Mouse (Mus musculus): Measurements from ENCODE around the gene Slc15a3. TPM values are rescaled to one million over a fixed set of nuclear protein-coding genes. Genes with fewer than 3 reads are reported as not detected.

Slc15a3 gene
- polyA plus RNA-seq, 1 experiment from 2014 or later = 0.37 TPM

GRCm38 (mm10) chr19:10815871-10816270 is 23.7 kb upstream of the Slc15a3 start:
- Histone ChIP-seq H3K4me3 (ENCODE audit: low read depth, low read length) (no peak overlapping the region), H3K4me1 (replicated peaks; ENCODE audit: control insufficient read depth, insufficient read depth, low read length) (no peaks in the 10 kb centered on the region), H3K27ac (ENCODE audit: low read depth, low read length) (no peak overlapping the region), H3K27me3 (ENCODE audit: control insufficient read depth, insufficient read depth, low read length) (no peaks in the 10 kb centered on the region), H3K9me3 (ENCODE audit: control insufficient read depth, low read length) (no peaks in the 10 kb centered on the region), H3K4me2 (replicated peaks; ENCODE audit: low read depth, low read length) (no peak overlapping the region), H3K36me3 (ENCODE audit: control insufficient read depth, insufficient read depth, low read length) (no peaks in the 10 kb centered on the region), H3K9ac (ENCODE audit: low read depth, low read length) (no peak overlapping the region)
- no peak for ATAC-seq (ENCODE audit: low FRiP score)
- no peak for DNase-seq (ENCODE audit: low spot score)
- WGBS = 83% methylated on average over 6 of the region's 6 CpGs

- H3K9ac ChIP-seq (ENCODE audit: low read depth, low read length) = no peak overlapping the region
- DNase-seq (ENCODE audit: low spot score) (no peak), ATAC-seq (ENCODE audit: low FRiP score) (no peak)
- H3K27ac ChIP-seq (ENCODE audit: low read depth, low read length) = no peak overlapping the region
- H3K9me3 ChIP-seq (ENCODE audit: control insufficient read depth, low read length) = no peaks in the 10 kb centered on the region
- WGBS = 75% methylated on average over 2 of the region's 2 CpGs
- no peak overlapping the region for H3K4me2 ChIP-seq (replicated peaks; ENCODE audit: low read depth, low read length)
- no peaks in the 10 kb centered on the region for H3K27me3 ChIP-seq (ENCODE audit: control insufficient read depth, insufficient read depth, low read length)
- H3K36me3 ChIP-seq (ENCODE audit: control insufficient read depth, insufficient read depth, low read length) = no peaks in the 10 kb centered on the region
- H3K4me3 ChIP-seq (ENCODE audit: low read depth, low read length) = no peak overlapping the region
- no peaks in the 10 kb centered on the region for H3K4me1 ChIP-seq (replicated peaks; ENCODE audit: control insufficient read depth, insufficient read depth, low read length)
These were observed 23.1 kb upstream of the Slc15a3 start for GRCm38 (mm10) chr19:10816462-10816861.

GRCm38 (mm10) chr19:10818217-10818946 is 21.1 kb upstream of the Slc15a3 start:
- no peaks in the 10 kb centered on the region for H3K4me1 ChIP-seq (replicated peaks; ENCODE audit: control insufficient read depth, insufficient read depth, low read length)
- no peak overlapping the region for H3K27ac ChIP-seq (ENCODE audit: low read depth, low read length)
- no peak overlapping the region for H3K9ac ChIP-seq (ENCODE audit: low read depth, low read length)
- no peak overlapping the region for H3K4me3 ChIP-seq (ENCODE audit: low read depth, low read length)
- H3K27me3 ChIP-seq (ENCODE audit: control insufficient read depth, insufficient read depth, low read length) = no peaks in the 10 kb centered on the region
- no peaks in the 10 kb centered on the region for H3K36me3 ChIP-seq (ENCODE audit: control insufficient read depth, insufficient read depth, low read length)
- no peak overlapping the region for H3K4me2 ChIP-seq (replicated peaks; ENCODE audit: low read depth, low read length)
- no peaks in the 10 kb centered on the region for H3K9me3 ChIP-seq (ENCODE audit: control insufficient read depth, low read length)
- no peak for DNase-seq (ENCODE audit: low spot score)
- no peak for ATAC-seq (ENCODE audit: low FRiP score)
- 48% methylated on average over 17 of the region's 17 CpGs for WGBS

- H3K36me3 ChIP-seq (ENCODE audit: control insufficient read depth, insufficient read depth, low read length) = no peaks in the 10 kb centered on the region
- H3K27me3 ChIP-seq (ENCODE audit: control insufficient read depth, insufficient read depth, low read length) = no peaks in the 10 kb centered on the region
- ATAC-seq (ENCODE audit: low FRiP score) = no peak
- no peak overlapping the region for H3K4me2 ChIP-seq (replicated peaks; ENCODE audit: low read depth, low read length)
- DNase-seq (ENCODE audit: low spot score) = no peak
- no peak overlapping the region for H3K27ac ChIP-seq (ENCODE audit: low read depth, low read length)
- no peaks in the 10 kb centered on the region for H3K9me3 ChIP-seq (ENCODE audit: control insufficient read depth, low read length)
- no peak overlapping the region for H3K4me3 ChIP-seq (ENCODE audit: low read depth, low read length)
- no peaks in the 10 kb centered on the region; the same call in 1 of the 2 replicates for H3K4me1 ChIP-seq (replicated peaks; ENCODE audit: control insufficient read depth, insufficient read depth, low read length)
- WGBS = 54% methylated on average over 7 of the region's 7 CpGs
- H3K9ac ChIP-seq (ENCODE audit: low read depth, low read length) = no peak overlapping the region
These were observed 18.2 kb upstream of the Slc15a3 start for GRCm38 (mm10) chr19:10821319-10821718.

GRCm38 (mm10) chr19:10822534-10822933 is 17.0 kb upstream of the Slc15a3 start:
- DNase-seq (ENCODE audit: low spot score) (no peak), ATAC-seq (ENCODE audit: low FRiP score) (no peak)
- Histone ChIP-seq H3K4me3 (ENCODE audit: low read depth, low read length) (no peak overlapping the region), H3K9me3 (ENCODE audit: control insufficient read depth, low read length) (no peaks in the 10 kb centered on the region), H3K27me3 (ENCODE audit: control insufficient read depth, insufficient read depth, low read length) (no peaks in the 10 kb centered on the region), H3K27ac (ENCODE audit: low read depth, low read length) (no peak overlapping the region), H3K9ac (ENCODE audit: low read depth, low read length) (no peak overlapping the region), H3K4me1 (replicated peaks; ENCODE audit: control insufficient read depth, insufficient read depth, low read length) (no peaks in the 10 kb centered on the region; the same call in 1 of the 2 replicates), H3K36me3 (ENCODE audit: control insufficient read depth, insufficient read depth, low read length) (no peaks in the 10 kb centered on the region), H3K4me2 (replicated peaks; ENCODE audit: low read depth, low read length) (no peak overlapping the region)
- 95% methylated on average over 4 of the region's 4 CpGs for WGBS

- Histone ChIP-seq H3K4me3 (ENCODE audit: low read depth, low read length) (no peak overlapping the region), H3K4me1 (replicated peaks; ENCODE audit: control insufficient read depth, insufficient read depth, low read length) (no peaks in the 10 kb centered on the region; the same call in 1 of the 2 replicates), H3K9ac (ENCODE audit: low read depth, low read length) (no peak overlapping the region), H3K36me3 (ENCODE audit: control insufficient read depth, insufficient read depth, low read length) (no peaks in the 10 kb centered on the region), H3K9me3 (ENCODE audit: control insufficient read depth, low read length) (no peaks in the 10 kb centered on the region), H3K27me3 (ENCODE audit: control insufficient read depth, insufficient read depth, low read length) (no peaks in the 10 kb centered on the region), H3K4me2 (replicated peaks; ENCODE audit: low read depth, low read length) (no peak overlapping the region), H3K27ac (ENCODE audit: low read depth, low read length) (no peak overlapping the region)
- DNase-seq (ENCODE audit: low spot score) (no peak), ATAC-seq (ENCODE audit: low FRiP score) (no peak)
- WGBS = 89% methylated on average over 7 of the region's 7 CpGs
These were observed 15.5 kb upstream of the Slc15a3 start for GRCm38 (mm10) chr19:10824061-10824460.

- ATAC-seq (ENCODE audit: low FRiP score) = no peak
- Histone ChIP-seq H3K4me3 (ENCODE audit: low read depth, low read length) (no peak overlapping the region), H3K9ac (ENCODE audit: low read depth, low read length) (no peak overlapping the region), H3K4me2 (replicated peaks; ENCODE audit: low read depth, low read length) (no peak overlapping the region), H3K36me3 (ENCODE audit: control insufficient read depth, insufficient read depth, low read length) (no peaks in the 10 kb centered on the region), H3K27me3 (ENCODE audit: control insufficient read depth, insufficient read depth, low read length) (no peaks in the 10 kb centered on the region), H3K9me3 (ENCODE audit: control insufficient read depth, low read length) (no peaks in the 10 kb centered on the region), H3K27ac (ENCODE audit: low read depth, low read length) (no peak overlapping the region), H3K4me1 (replicated peaks; ENCODE audit: control insufficient read depth, insufficient read depth, low read length) (no peaks in the 10 kb centered on the region; the same call in 1 of the 2 replicates)
- DNase-seq (ENCODE audit: low spot score) = no peak
- 90% methylated on average over 5 of the region's 5 CpGs for WGBS
These were observed 11.2 kb upstream of the Slc15a3 start for GRCm38 (mm10) chr19:10828321-10828720.

GRCm38 (mm10) chr19:10829436-10830175 is 9.9 kb upstream of the Slc15a3 start, which contains the start of gene Cd6:
Cd6 (minus strand) TSS chr19:10830058.
- Histone ChIP-seq H3K9ac (ENCODE audit: low read depth, low read length) (no peak within 1 kb of the TSS), H3K4me3 (ENCODE audit: low read depth, low read length) (no peak within 1 kb of the TSS), H3K27me3 (ENCODE audit: control insufficient read depth, insufficient read depth, low read length) (no peaks in the 10 kb centered on the region), H3K27ac (ENCODE audit: low read depth, low read length) (no peak within 1 kb of the TSS), H3K4me1 (replicated peaks; ENCODE audit: control insufficient read depth, insufficient read depth, low read length) (no peaks in the 10 kb centered on the region; the same call in 1 of the 2 replicates), H3K36me3 (ENCODE audit: control insufficient read depth, insufficient read depth, low read length) (no peaks in the 10 kb centered on the region), H3K4me2 (replicated peaks; ENCODE audit: low read depth, low read length) (no peak within 1 kb of the TSS), H3K9me3 (ENCODE audit: control insufficient read depth, low read length) (no peaks in the 10 kb centered on the region)
- ATAC-seq (ENCODE audit: low FRiP score) (no peak), DNase-seq (ENCODE audit: low spot score) (no peak)
- 94% methylated on average over 16 of the region's 16 CpGs for WGBS

Measured in hindbrain, embryonic 11.5 days (tissue).